Mouse (Mus musculus): ENCODE results near the gene Borcs5.

GRCm38 (mm10) chr6:134721729-134722269 lies 82.5 kb downstream of the Borcs5 start:
- TF ChIP-seq CTCF (conservative IDR thresholded peaks at IDR 0.05; ENCODE audit: low read length) (no peak), POU5F1 (IDR thresholded peaks at IDR 0.05; ENCODE audit: borderline replicate concordance, low read length) (no peak)

Data from E14TG2a.4 (cell line).